Mouse (Mus musculus): ENCODE results near the gene Man2b2.

Man2b2 gene

GRCm38 (mm10) chr5:36831272-36831671 is 819 bp upstream of the Man2b2 start:
- DNase-seq, result no peak

GRCm38 (mm10) chr5:36829098-36829497 is 1.4 kb downstream of the Man2b2 start:
- no peak for DNase-seq

- no peak for DNase-seq
These were observed 7.5 kb downstream of the Man2b2 start for GRCm38 (mm10) chr5:36822907-36823306.

GRCm38 (mm10) chr5:36820142-36820541 is 10.3 kb downstream of the Man2b2 start:
- peak; percentile 50 for DNase-seq

- no peak for DNase-seq
These were observed 10.7 kb downstream of the Man2b2 start for GRCm38 (mm10) chr5:36819742-36820141.

GRCm38 (mm10) chr5:36817738-36818137 is 12.7 kb downstream of the Man2b2 start:
- DNase-seq, result no peak

- peak; percentile 28 for DNase-seq
These were observed 15.9 kb downstream of the Man2b2 start for GRCm38 (mm10) chr5:36814554-36814953.

GRCm38 (mm10) chr5:36811413-36811812 is 19.0 kb downstream of the Man2b2 start:
- DNase-seq, result peak; percentile 76

- no peak for DNase-seq
These were observed 19.8 kb downstream of the Man2b2 start for GRCm38 (mm10) chr5:36810634-36811033.

GRCm38 (mm10) chr5:36809123-36809522 is 21.3 kb downstream of the Man2b2 start:
- DNase-seq, result no peak

GRCm38 (mm10) chr5:36807106-36807505 is 23.3 kb downstream of the Man2b2 start:
- DNase-seq, result no peak

GRCm38 (mm10) chr5:36797291-36797690 is 33.2 kb downstream of the Man2b2 start:
- DNase-seq, result no peak

- DNase-seq, result peak; percentile 95
These were observed 34.0 kb downstream of the Man2b2 start, which contains the start of gene Mrfap1 for GRCm38 (mm10) chr5:36796296-36797014. TSS of gene Mrfap1 (minus strand) at chr5:36796772.

GRCm38 (mm10) chr5:36795647-36796295 is 34.7 kb downstream of the Man2b2 start:
- DNase-seq, result peak; percentile 80

GRCm38 (mm10) chr5:36791861-36792260 is 38.6 kb downstream of the Man2b2 start:
- DNase-seq, result no peak

GRCm38 (mm10) chr5:36786052-36786451 is 44.4 kb downstream of the Man2b2 start:
- no peak for DNase-seq

GRCm38 (mm10) chr5:36779512-36779911 is 50.9 kb downstream of the Man2b2 start:
- no peak for DNase-seq

- no peak for DNase-seq
These were observed 51.6 kb downstream of the Man2b2 start for GRCm38 (mm10) chr5:36778901-36779300.

GRCm38 (mm10) chr5:36777186-36777585 is 53.3 kb downstream of the Man2b2 start:
- no peak for DNase-seq

GRCm38 (mm10) chr5:36776021-36776575 is 54.4 kb downstream of the Man2b2 start:
- DNase-seq, result no peak

GRCm38 (mm10) chr5:36775317-36775716 is 55.1 kb downstream of the Man2b2 start:
- no peak for DNase-seq

GRCm38 (mm10) chr5:36772586-36772985 is 57.9 kb downstream of the Man2b2 start:
- DNase-seq, result no peak

- no peak for DNase-seq
These were observed 60.9 kb downstream of the Man2b2 start for GRCm38 (mm10) chr5:36769603-36770002.
